Mouse (Mus musculus) forelimb bud, embryonic 11.5 days (tissue): ENCODE data around the gene Gm48552.
A peak's percentile ranks its signal among the peaks of the same experiment; 100 is the strongest.

Experiments used
- DNase-seq: peaks from one replicate; pipeline ENCODE4 v3.0.0-alpha.2; 2012; ENCODE audit warnings: low read depth, low spot score

The Gm48552 gene

GRCm38 (mm10) chr10:81387716-81388115 is 1.1 kb upstream of the Gm48552 start:
- no peak for DNase-seq

- no peak for DNase-seq
Observed at GRCm38 (mm10) chr10:81389373-81389772, 568 bp downstream of the Gm48552 start.

GRCm38 (mm10) chr10:81389801-81390677 is 1.2 kb downstream of the Gm48552 start:
- peak; percentile 62 for DNase-seq

DNA sequence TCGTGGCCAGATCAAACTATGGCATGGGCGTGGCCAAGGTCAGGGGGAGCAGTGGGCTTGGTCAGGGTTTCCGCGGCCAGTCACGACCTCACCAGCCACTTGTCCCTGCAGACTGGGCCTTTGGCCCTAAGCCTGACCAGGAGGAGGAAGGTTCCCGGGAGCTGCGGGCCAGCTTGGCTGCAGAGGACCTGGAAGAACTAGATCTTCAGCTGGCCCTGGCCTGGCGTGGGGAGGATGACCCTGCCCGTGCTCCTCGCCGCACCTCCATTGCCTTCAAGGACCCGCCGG is 1.8 kb downstream of the Gm48552 start:
- DNase-seq, result no peak

- no peak for DNase-seq
Observed at GRCm38 (mm10) chr10:81392270-81392669, 3.5 kb downstream of the Gm48552 start.

- no peak for DNase-seq
Observed at GRCm38 (mm10) chr10:81392781-81393185, 4.0 kb downstream of the Gm48552 start, which contains the start of gene Smim24. Gene Smim24, plus strand, starts transcription at chr10:81393051.

DNA sequence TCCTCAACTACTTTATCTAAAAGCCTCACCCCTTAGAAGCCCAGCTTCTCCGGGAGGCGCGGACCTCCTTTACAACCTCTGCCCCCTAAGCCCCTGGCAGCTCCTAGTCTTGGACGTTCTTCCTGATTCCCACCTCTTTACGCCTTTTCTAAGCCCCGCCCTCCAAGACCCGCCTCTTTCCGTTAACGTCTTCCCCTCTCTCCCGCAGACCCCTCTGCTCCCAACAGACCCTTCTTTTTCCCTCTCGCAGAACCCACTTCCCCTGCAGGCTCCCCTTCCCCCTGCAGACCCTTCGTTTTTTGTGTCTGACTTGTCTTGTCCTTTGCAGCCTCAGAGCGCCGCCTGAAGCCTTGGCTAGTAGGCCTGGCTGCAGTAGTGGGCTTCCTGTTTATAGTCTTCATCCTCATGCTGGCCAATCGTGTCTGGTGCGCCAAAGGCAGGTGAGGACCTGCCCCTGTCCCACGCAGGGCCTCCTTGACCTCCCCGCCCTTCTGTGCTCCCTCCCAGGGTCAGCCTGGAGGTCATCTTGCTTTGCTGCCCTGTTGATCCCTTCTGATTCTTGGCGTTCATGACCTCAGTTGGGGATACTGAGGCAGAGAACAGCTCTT is 4.8 kb downstream of the Gm48552 start:
- no peak for DNase-seq

GRCm38 (mm10) chr10:81395127-81395526 is 6.3 kb downstream of the Gm48552 start:
- peak; percentile 80 for DNase-seq

GRCm38 (mm10) chr10:81395865-81396264 is 7.1 kb downstream of the Gm48552 start:
- no peak for DNase-seq

GRCm38 (mm10) chr10:81396749-81397148 is 7.9 kb downstream of the Gm48552 start:
- no peak for DNase-seq

- DNase-seq, result no peak
Observed at GRCm38 (mm10) chr10:81399296-81399695, 10.5 kb downstream of the Gm48552 start.

GRCm38 (mm10) chr10:81399798-81400308 is 11.0 kb downstream of the Gm48552 start:
- no peak for DNase-seq

DNA sequence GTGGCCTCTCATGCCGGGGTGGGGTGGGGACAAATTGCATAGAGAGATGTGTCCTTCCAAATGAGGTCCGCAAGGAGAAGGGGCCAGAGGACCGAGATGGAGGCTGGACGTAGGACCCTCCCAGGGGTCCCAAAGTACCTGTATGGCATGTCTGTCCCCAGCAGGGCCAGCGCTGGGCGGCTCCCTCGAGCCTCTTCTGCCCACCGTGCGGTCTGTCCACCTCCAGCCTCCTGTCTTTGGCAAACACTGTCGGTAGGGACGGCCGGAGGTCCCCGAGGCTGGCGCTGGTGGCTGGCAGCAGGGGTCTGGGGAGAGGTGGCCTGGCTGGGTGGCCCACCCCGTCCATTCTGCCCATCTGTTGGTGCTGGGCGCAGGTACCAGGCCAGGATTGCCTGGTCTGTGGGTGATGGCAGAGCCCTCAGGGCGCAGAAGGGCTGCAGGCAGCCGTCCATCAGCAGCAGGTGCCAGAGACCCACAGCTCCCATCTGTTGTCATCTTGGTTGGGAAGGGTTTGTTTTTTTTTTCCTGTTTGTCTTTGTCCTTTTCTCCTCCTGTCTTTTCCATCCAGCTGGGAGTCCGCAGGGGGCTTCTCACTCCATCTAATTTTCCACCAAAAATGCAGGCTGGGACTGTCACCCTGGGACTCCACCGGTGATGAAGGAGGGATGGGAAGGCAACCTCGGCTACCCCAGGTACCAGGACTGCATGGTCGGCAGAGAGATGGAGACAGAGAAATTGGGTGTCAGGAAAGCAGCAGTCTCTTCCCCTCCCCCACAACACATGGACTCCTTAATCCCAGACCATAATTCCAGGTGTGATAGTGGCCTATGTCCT is 11.8 kb downstream of the Gm48552 start:
- DNase-seq, result no peak

DNA sequence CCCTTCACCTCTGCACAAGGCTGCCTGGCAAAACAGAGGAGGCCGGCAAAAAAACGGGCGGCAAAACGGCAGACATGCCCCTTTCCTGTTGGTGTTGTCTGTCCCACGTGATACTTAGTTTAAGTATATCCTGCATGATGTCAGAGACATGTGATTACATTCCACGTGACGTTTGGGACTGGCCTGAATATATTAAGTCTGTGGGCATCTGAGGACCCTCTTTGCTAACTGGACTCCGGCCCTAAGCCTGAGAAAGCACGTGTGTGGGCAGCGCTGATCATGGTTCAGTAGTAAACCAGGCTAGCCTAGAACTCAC is 12.4 kb downstream of the Gm48552 start:
- peak; percentile 52 for DNase-seq

GRCm38 (mm10) chr10:81401521-81402226 is 12.9 kb downstream of the Gm48552 start:
- peak; percentile 81 for DNase-seq

- no peak for DNase-seq
Observed at GRCm38 (mm10) chr10:81402227-81402765, 13.5 kb downstream of the Gm48552 start.

DNA sequence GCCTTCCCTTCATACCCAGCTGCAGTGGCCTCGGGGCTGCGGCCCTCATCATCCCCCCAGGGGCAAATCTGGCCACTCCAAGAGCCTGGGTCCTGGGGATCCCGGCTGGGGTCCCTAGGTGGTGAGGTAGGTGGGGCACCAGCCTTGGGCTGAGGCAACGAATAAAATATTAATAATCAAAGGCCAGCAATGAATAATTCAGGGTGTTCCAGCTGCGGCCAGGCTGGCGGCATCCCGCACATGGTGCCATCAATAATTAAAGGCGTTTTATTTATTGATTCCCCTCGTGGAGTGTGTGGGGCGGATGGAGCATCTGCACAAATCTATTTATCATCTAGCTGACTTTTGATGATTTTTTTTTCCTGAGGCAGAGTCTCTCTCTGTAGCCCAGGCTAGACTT is 14.7 kb downstream of the Gm48552 start:
- DNase-seq, result no peak

- DNase-seq, result no peak
Observed at GRCm38 (mm10) chr10:81404082-81404481, 15.3 kb downstream of the Gm48552 start.

- no peak for DNase-seq
Observed at GRCm38 (mm10) chr10:81404720-81405119, 15.9 kb downstream of the Gm48552 start.

- no peak for DNase-seq
Observed at GRCm38 (mm10) chr10:81405588-81406201, 16.9 kb downstream of the Gm48552 start.
